Mouse (Mus musculus): Measurements from ENCODE around the gene Tgfbr3. TPM values are rescaled to one million over a fixed set of nuclear protein-coding genes. Genes with fewer than 3 reads are reported as not detected.

The Tgfbr3 gene
- polyA plus RNA-seq, 1 experiment from 2014 or later, result 17.5 TPM

GRCm38 (mm10) chr5:107276186-107276585 lies 13.2 kb downstream of the Tgfbr3 start:
- H3K27ac ChIP-seq, result peak overlapping the region; percentile 53; the same call in 1 of the 2 replicates
- H3K9me3 ChIP-seq, result no peaks in the 10 kb centered on the region
- 29% methylated on average over 3 of the region's 3 CpGs for WGBS
- peaks cover 6% of the 10 kb centered on the region; the same call in 1 of the 2 replicates for H3K36me3 ChIP-seq
- no peak overlapping the region for H3K4me2 ChIP-seq
- H3K4me1 ChIP-seq (replicated peaks), result peaks cover 46% of the 10 kb centered on the region
- no peaks in the 10 kb centered on the region for H3K27me3 ChIP-seq
- no peak for ATAC-seq (ENCODE audit: insufficient number of reproducible peaks, insufficient read depth, low FRiP score, low TSS enrichment, low read depth)
- no peak overlapping the region for H3K4me3 ChIP-seq (replicated peaks)
- no peak overlapping the region for H3K9ac ChIP-seq (replicated peaks)

- Histone ChIP-seq H3K9me3 (no peaks in the 10 kb centered on the region), H3K27me3 (0 out of 2 replicates have a peak, but pooled peaks cover 6% of the 10 kb centered on the region), H3K27ac (no peak overlapping the region), H3K4me1 (replicated peaks) (peaks cover 72% of the 10 kb centered on the region), H3K4me2 (no peak overlapping the region), H3K4me3 (replicated peaks) (no peak overlapping the region), H3K9ac (replicated peaks) (no peak overlapping the region), H3K36me3 (no peaks in the 10 kb centered on the region)
- no peak for ATAC-seq (ENCODE audit: insufficient number of reproducible peaks, insufficient read depth, low FRiP score, low TSS enrichment, low read depth)
- 48% methylated on average over 11 of the region's 11 CpGs for WGBS
Measured at GRCm38 (mm10) chr5:107272252-107273028, 17.0 kb downstream of the Tgfbr3 start.

- H3K27ac ChIP-seq, result peak overlapping the region; percentile 79
- peaks cover 57% of the 10 kb centered on the region for H3K4me1 ChIP-seq (replicated peaks)
- WGBS, result 15% methylated on average over 6 of the region's 6 CpGs
- H3K9ac ChIP-seq (replicated peaks), result no peak overlapping the region
- H3K27me3 ChIP-seq, result peaks cover 14% of the 10 kb centered on the region
- no peaks in the 10 kb centered on the region for H3K9me3 ChIP-seq
- H3K4me2 ChIP-seq, result peak overlapping the region; percentile 30
- H3K36me3 ChIP-seq, result peaks cover 6% of the 10 kb centered on the region; the same call in 1 of the 2 replicates
- H3K4me3 ChIP-seq (replicated peaks), result no peak overlapping the region
- ATAC-seq (ENCODE audit: insufficient number of reproducible peaks, insufficient read depth, low FRiP score, low TSS enrichment, low read depth), result 0 out of 2 replicates have a peak, but pooled peaks have one; percentile 8
Measured at GRCm38 (mm10) chr5:107269006-107269328, 20.5 kb downstream of the Tgfbr3 start.

- Histone ChIP-seq H3K27ac (peak overlapping the region; percentile 79), H3K4me2 (peak overlapping the region; percentile 30), H3K27me3 (peaks cover 14% of the 10 kb centered on the region), H3K9me3 (no peaks in the 10 kb centered on the region), H3K36me3 (peaks cover 12% of the 10 kb centered on the region; the same call in 1 of the 2 replicates), H3K4me3 (replicated peaks) (no peak overlapping the region), H3K9ac (replicated peaks) (no peak overlapping the region), H3K4me1 (replicated peaks) (peaks cover 57% of the 10 kb centered on the region)
- 12% methylated on average over 16 of the region's 16 CpGs for WGBS
- 0 out of 2 replicates have a peak, but pooled peaks have one; percentile 74 for ATAC-seq (ENCODE audit: insufficient number of reproducible peaks, insufficient read depth, low FRiP score, low TSS enrichment, low read depth)
Measured at GRCm38 (mm10) chr5:107268121-107269005, 21.1 kb downstream of the Tgfbr3 start.

GRCm38 (mm10) chr5:107266566-107266965 lies 22.9 kb downstream of the Tgfbr3 start:
- Histone ChIP-seq H3K27me3 (peaks cover 14% of the 10 kb centered on the region), H3K36me3 (peaks cover 13% of the 10 kb centered on the region; the same call in 1 of the 2 replicates), H3K4me3 (replicated peaks) (no peak overlapping the region), H3K4me2 (no peak overlapping the region), H3K9ac (replicated peaks) (no peak overlapping the region), H3K9me3 (no peaks in the 10 kb centered on the region), H3K4me1 (replicated peaks) (peaks cover 50% of the 10 kb centered on the region), H3K27ac (no peak overlapping the region)
- ATAC-seq (ENCODE audit: insufficient number of reproducible peaks, insufficient read depth, low FRiP score, low TSS enrichment, low read depth), result no peak
- WGBS, result 82% methylated on average over 3 of the region's 3 CpGs

GRCm38 (mm10) chr5:107264426-107265360 lies 24.7 kb downstream of the Tgfbr3 start:
- no peaks in the 10 kb centered on the region for H3K9me3 ChIP-seq
- no peak overlapping the region for H3K27ac ChIP-seq
- H3K4me2 ChIP-seq, result no peak overlapping the region
- no peak overlapping the region for H3K9ac ChIP-seq (replicated peaks)
- no peak for ATAC-seq (ENCODE audit: insufficient number of reproducible peaks, insufficient read depth, low FRiP score, low TSS enrichment, low read depth)
- peaks cover 13% of the 10 kb centered on the region; the same call in 1 of the 2 replicates for H3K36me3 ChIP-seq
- WGBS, result 94% methylated on average over 16 of the region's 16 CpGs
- H3K4me3 ChIP-seq (replicated peaks), result no peak overlapping the region
- peaks cover 8% of the 10 kb centered on the region for H3K27me3 ChIP-seq
- H3K4me1 ChIP-seq (replicated peaks), result peaks cover 45% of the 10 kb centered on the region

- peaks cover 20% of the 10 kb centered on the region; the same call in 1 of the 2 replicates for H3K36me3 ChIP-seq
- no peaks in the 10 kb centered on the region for H3K9me3 ChIP-seq
- H3K27me3 ChIP-seq, result peaks cover 8% of the 10 kb centered on the region
- peaks cover 36% of the 10 kb centered on the region for H3K4me1 ChIP-seq (replicated peaks)
- WGBS, result 92% methylated on average over 3 of the region's 3 CpGs
- ATAC-seq (ENCODE audit: insufficient number of reproducible peaks, insufficient read depth, low FRiP score, low TSS enrichment, low read depth), result no peak
- no peak overlapping the region for H3K9ac ChIP-seq (replicated peaks)
- no peak overlapping the region for H3K4me3 ChIP-seq (replicated peaks)
- no peak overlapping the region for H3K27ac ChIP-seq
- H3K4me2 ChIP-seq, result no peak overlapping the region
Measured at GRCm38 (mm10) chr5:107263836-107264235, 25.6 kb downstream of the Tgfbr3 start.

GRCm38 (mm10) chr5:107261930-107262329 lies 27.5 kb downstream of the Tgfbr3 start:
- H3K27me3 ChIP-seq, result peaks cover 8% of the 10 kb centered on the region
- H3K36me3 ChIP-seq, result peaks cover 24% of the 10 kb centered on the region; the same call in 1 of the 2 replicates
- H3K4me1 ChIP-seq (replicated peaks), result peaks cover 17% of the 10 kb centered on the region
- no peaks in the 10 kb centered on the region for H3K9me3 ChIP-seq
- 81% methylated on average over 6 of the region's 6 CpGs for WGBS
- H3K4me3 ChIP-seq (replicated peaks), result no peak overlapping the region
- no peak for ATAC-seq (ENCODE audit: insufficient number of reproducible peaks, insufficient read depth, low FRiP score, low TSS enrichment, low read depth)
- no peak overlapping the region for H3K9ac ChIP-seq (replicated peaks)
- no peak overlapping the region for H3K27ac ChIP-seq
- H3K4me2 ChIP-seq, result no peak overlapping the region

- Histone ChIP-seq H3K4me2 (no peak overlapping the region), H3K9me3 (no peaks in the 10 kb centered on the region), H3K4me1 (replicated peaks) (peaks cover 14% of the 10 kb centered on the region), H3K4me3 (replicated peaks) (no peak overlapping the region), H3K27ac (no peak overlapping the region), H3K36me3 (peaks cover 24% of the 10 kb centered on the region; the same call in 1 of the 2 replicates), H3K9ac (replicated peaks) (no peak overlapping the region), H3K27me3 (0 out of 2 replicates have a peak, but pooled peaks cover 3% of the 10 kb centered on the region)
- WGBS, result 62% methylated on average over 10 of the region's 10 CpGs
- ATAC-seq (ENCODE audit: insufficient number of reproducible peaks, insufficient read depth, low FRiP score, low TSS enrichment, low read depth), result no peak
Measured at GRCm38 (mm10) chr5:107260708-107261495, 28.5 kb downstream of the Tgfbr3 start.
